Mouse (Mus musculus) forebrain, postnatal 0 days (tissue): ENCODE data around the gene Hoxb4. TPM values are rescaled to one million over a fixed set of nuclear protein-coding genes. Genes with fewer than 3 reads are reported as not detected.

Source experiments
- ATAC-seq: fragments of 200-750 bp; cut with Nextera tagmentation; 2 replicates; pipeline ENCODE4 v1.8.0; 2017; ENCODE audit warnings: mild to moderate bottlenecking, moderate library complexity
- DNase-seq: peaks from one replicate; pipeline ENCODE4 v3.0.0-alpha.2; 2015
- H3K27ac ChIP-seq: fragments of 300-500 bp; sonication (generic); 2 replicates; pipeline ENCODE4 v1.5.1; 2014; ENCODE audit warnings: low read depth, mild to moderate bottlenecking, antibody characterized with exemption, low read length, moderate library complexity, mixed read lengths
- H3K27me3 ChIP-seq: fragments of 300-500 bp; sonication (generic); 2 replicates; pipeline ENCODE4 v1.6.1; 2014; ENCODE audit warnings: mild to moderate bottlenecking, low read length, mixed read lengths; ENCODE audit not compliant: insufficient read depth
- H3K36me3 ChIP-seq: fragments of 300-500 bp; sonication (generic); 2 replicates; pipeline ENCODE4 v1.6.1; 2014; ENCODE audit warnings: mild to moderate bottlenecking, moderate library complexity; ENCODE audit not compliant: insufficient read depth
- H3K4me1 ChIP-seq: fragments of 300-500 bp; sonication (generic); 2 replicates; pipeline ENCODE4 v1.6.1; 2014; ENCODE audit warnings: antibody characterized with exemption; ENCODE audit not compliant: insufficient read depth
- H3K4me2 ChIP-seq: fragments of 300-500 bp; sonication (generic); 2 replicates; pipeline ENCODE4 v1.6.1; 2014; ENCODE audit warnings: low read depth, mild to moderate bottlenecking, moderate library complexity
- H3K4me3 ChIP-seq: fragments of 300-500 bp; sonication (generic); 2 replicates; pipeline ENCODE4 v1.5.1; 2014; ENCODE audit warnings: low read depth, low read length, mixed read lengths
- H3K9ac ChIP-seq: fragments of 300-500 bp; sonication (generic); 2 replicates; pipeline ENCODE4 v1.6.1; 2014; ENCODE audit warnings: mild to moderate bottlenecking
- H3K9me3 ChIP-seq: fragments of 300-500 bp; sonication (generic); 2 replicates; pipeline ENCODE4 v1.6.1; 2016; ENCODE audit warnings: low read length
- CTCF ChIP-seq: sonication (generic); IDR thresholded peaks from 2 replicates; pipeline ENCODE4 v1.5.1; 2016; ENCODE audit warnings: antibody characterized with exemption, control low read depth, low read depth
- WGBS: fragments of 180-500 bp; shearing (Covaris S2); extraction: QIAGEN DNeasy Blood & Tissue Kit; methylation state at CpG from one replicate; pipeline ENCODE4 v1.1.7; 2014; 5-methylcytosine and 5-hydroxymethylcytosine counted together
- polyA plus RNA-seq: library from polyadenylated mRNA; unstranded; fragments of >200 nt; fragmentation: Nextera tagmentation; extraction: Ambion mirVana; gene quantifications from 2 replicates; pipeline ENCODE4 v1.2.1, GENCODE M21; 2015
- total RNA-seq: library from RNA; depleted of rRNA; stranded (reverse); fragments of >200 nt; gene quantifications from 2 replicates; pipeline ENCODE4 v1.2.3, GENCODE M21; 2014

Gene Hoxb4
- total and polyA plus RNA-seq, 2 experiments from 2014 or later: not detected

GRCm38 (mm10) chr11:96353522-96353841 is 35.4 kb downstream of the Hoxb4 start:
- TF ChIP-seq CTCF: no peak
- H3K9me3 ChIP-seq: no peaks in the 10 kb centered on the region
- no peaks in the 10 kb centered on the region for H3K4me1 ChIP-seq
- peaks cover 93% of the 10 kb centered on the region for H3K27me3 ChIP-seq
- H3K36me3 ChIP-seq: no peaks in the 10 kb centered on the region
- no peak overlapping the region for H3K9ac ChIP-seq
- no peak for ATAC-seq
- no peak overlapping the region for H3K4me2 ChIP-seq
- 3% methylated on average over 14 of the region's 14 CpGs for WGBS
- no peak overlapping the region for H3K4me3 ChIP-seq
- peak; percentile 76 for DNase-seq
- no peak overlapping the region for H3K27ac ChIP-seq

- H3K27ac ChIP-seq: no peak overlapping the region
- no peaks in the 10 kb centered on the region for H3K9me3 ChIP-seq
- no peaks in the 10 kb centered on the region for H3K36me3 ChIP-seq
- DNase-seq: peak; percentile 57
- ATAC-seq: no peak
- H3K9ac ChIP-seq: no peak overlapping the region
- TF ChIP-seq CTCF: no peak
- 6% methylated on average over 8 of the region's 8 CpGs for WGBS
- H3K4me3 ChIP-seq: no peak overlapping the region
- peaks cover 93% of the 10 kb centered on the region for H3K27me3 ChIP-seq
- no peaks in the 10 kb centered on the region for H3K4me1 ChIP-seq
- no peak overlapping the region for H3K4me2 ChIP-seq
These were observed 35.9 kb downstream of the Hoxb4 start for GRCm38 (mm10) chr11:96353939-96354338.

- Histone ChIP-seq H3K36me3 (no peaks in the 10 kb centered on the region), H3K27me3 (peaks cover 90% of the 10 kb centered on the region), H3K4me2 (no peak overlapping the region), H3K9me3 (no peaks in the 10 kb centered on the region), H3K27ac (no peak overlapping the region), H3K9ac (no peak overlapping the region), H3K4me1 (no peaks in the 10 kb centered on the region), H3K4me3 (no peak overlapping the region)
- 2% methylated on average over 25 of the region's 25 CpGs for WGBS
- DNase-seq (peak; percentile 35), ATAC-seq (no peak)
- TF ChIP-seq CTCF: no peak
These were observed 36.3 kb downstream of the Hoxb4 start for GRCm38 (mm10) chr11:96354376-96354775.

GRCm38 (mm10) chr11:96354801-96355311 is 36.8 kb downstream of the Hoxb4 start:
- Histone ChIP-seq H3K36me3 (no peaks in the 10 kb centered on the region), H3K9ac (no peak overlapping the region), H3K9me3 (no peaks in the 10 kb centered on the region), H3K4me2 (no peak overlapping the region), H3K27ac (no peak overlapping the region), H3K4me1 (no peaks in the 10 kb centered on the region), H3K4me3 (no peak overlapping the region), H3K27me3 (peaks cover 90% of the 10 kb centered on the region)
- no peak for DNase-seq
- no peak for TF ChIP-seq CTCF
- 5% methylated on average over 9 of the region's 9 CpGs for WGBS
- ATAC-seq: no peak

- Histone ChIP-seq H3K4me1 (no peaks in the 10 kb centered on the region), H3K9me3 (no peaks in the 10 kb centered on the region), H3K27ac (no peak overlapping the region), H3K27me3 (peaks cover 87% of the 10 kb centered on the region), H3K9ac (no peak overlapping the region), H3K36me3 (no peaks in the 10 kb centered on the region), H3K4me2 (no peak overlapping the region), H3K4me3 (no peak overlapping the region)
- no peak for TF ChIP-seq CTCF
- 3% methylated on average over 5 of the region's 5 CpGs for WGBS
- ATAC-seq: no peak
- no peak for DNase-seq
These were observed 45.7 kb downstream of the Hoxb4 start for GRCm38 (mm10) chr11:96363807-96364206.

GRCm38 (mm10) chr11:96365441-96366091 is 47.5 kb downstream of the Hoxb4 start, which contains the start of gene Hoxb1:
TSS of gene Hoxb1 (plus strand) at chr11:96365752.
- no peak within 1 kb of the TSS for H3K9ac ChIP-seq
- H3K4me3 ChIP-seq: no peak within 1 kb of the TSS
- no peaks in the 10 kb centered on the region for H3K36me3 ChIP-seq
- no peak within 1 kb of the TSS for H3K27ac ChIP-seq
- peaks cover 92% of the 10 kb centered on the region for H3K27me3 ChIP-seq
- TF ChIP-seq CTCF: no peak
- DNase-seq (no peak), ATAC-seq (no peak)
- no peak within 1 kb of the TSS for H3K4me2 ChIP-seq
- WGBS: 1% methylated on average over 25 of the region's 26 CpGs
- H3K4me1 ChIP-seq: no peaks in the 10 kb centered on the region
- H3K9me3 ChIP-seq: no peaks in the 10 kb centered on the region

- no peak for ATAC-seq
- Histone ChIP-seq H3K27ac (no peak overlapping the region), H3K36me3 (no peaks in the 10 kb centered on the region), H3K4me3 (no peak overlapping the region), H3K27me3 (peaks cover 96% of the 10 kb centered on the region), H3K4me1 (no peaks in the 10 kb centered on the region), H3K4me2 (no peak overlapping the region), H3K9me3 (no peaks in the 10 kb centered on the region), H3K9ac (no peak overlapping the region)
- no peak for TF ChIP-seq CTCF
- no peak for DNase-seq
- WGBS: 1% methylated on average over 47 of the region's 47 CpGs
These were observed 48.3 kb downstream of the Hoxb4 start for GRCm38 (mm10) chr11:96366092-96367041.
